ENCODE assay signal across 9 mouse cellular contexts in genomic region chr10:91229518-91229961, GRCm38 (mm10). TPM values are rescaled to one million over a fixed set of nuclear protein-coding genes. Genes with fewer than 3 reads are reported as not detected.
DNase-seq lines count a peak whose midpoint lies in the region; ATAC-seq lines count a peak whose summit lies in the region.
"Had no signal": no experiment of that assay in that cellular context is flagged by ENCODE, and none has a peak within 500 bp of the region (broad histone marks: within the 10 kb centered on the region; RNA-seq: fewer than 3 reads in every experiment).

No protein-coding gene starts in this region.

- H3K4me2 ChIP-seq in embryonic facial prominence, embryonic 15.5 days (replicated peaks) = peak overlapping the region; percentile 35
- H3K4me2 ChIP-seq in hindbrain, embryonic 16.5 days (ENCODE audit: low read length) = peak overlapping the region; percentile 58
- H3K4me2 ChIP-seq in midbrain, embryonic 13.5 days (replicated peaks) = peak overlapping the region; percentile 37

- H3K4me3 ChIP-seq in embryonic facial prominence, embryonic 15.5 days (replicated peaks) = peak overlapping the region; percentile 5; the same call in 1 of the 2 replicates
- peak overlapping the region; percentile 22 for H3K4me3 ChIP-seq in hindbrain, embryonic 16.5 days (ENCODE audit: low read length)
- peak overlapping the region; percentile 17 for H3K4me3 ChIP-seq in midbrain, embryonic 13.5 days (replicated peaks)

- ATAC-seq in cerebellum, adult (ENCODE audit: insufficient number of reproducible peaks, low FRiP score, low TSS enrichment) = peak; percentile 61; the same call in 1 of the 2 replicates
- ATAC-seq in embryonic facial prominence, embryonic 15.5 days (ENCODE audit: insufficient number of reproducible peaks, low FRiP score, low TSS enrichment, low read depth) = peak; percentile 64
- ATAC-seq in hindbrain, embryonic 16.5 days = peak; percentile 88
- peak; percentile 91 for ATAC-seq in midbrain, embryonic 13.5 days

- peaks cover 48% of the 10 kb centered on the region for H3K4me1 ChIP-seq in embryonic facial prominence, embryonic 15.5 days
- H3K4me1 ChIP-seq in hindbrain, embryonic 16.5 days (ENCODE audit: control insufficient read depth, insufficient read depth, low read depth, low read length) = peaks cover 18% of the 10 kb centered on the region
- H3K4me1 ChIP-seq in midbrain, embryonic 13.5 days (replicated peaks) = peaks cover 20% of the 10 kb centered on the region

- no peak overlapping the region for H3K9ac ChIP-seq in embryonic facial prominence, embryonic 15.5 days
- H3K9ac ChIP-seq in hindbrain, embryonic 16.5 days (ENCODE audit: low read depth, low read length) = peak overlapping the region; percentile 46
- H3K9ac ChIP-seq in midbrain, embryonic 13.5 days (replicated peaks) = 0 out of 2 replicates have a peak overlapping the region, but pooled peaks have one; percentile 15
- H3K9ac ChIP-seq: liver, embryonic 14.5 days had no signal

- no peak for DNase-seq in cerebellum, adult 11 months
- DNase-seq in NIH3T3 (ENCODE audit: low read depth) = peak; percentile 14
- no peak for DNase-seq in frontal cortex, postnatal 25 days (ENCODE audit: low spot score in 2 of 2)
- no peak for DNase-seq in gastrocnemius, adult 8-10 months (ENCODE audit: low spot score in 2 of 2)

- no peaks in the 10 kb centered on the region for H3K27me3 ChIP-seq in embryonic facial prominence, embryonic 15.5 days
- no peaks in the 10 kb centered on the region for H3K27me3 ChIP-seq in hindbrain, embryonic 16.5 days (replicated peaks; ENCODE audit: control insufficient read depth, insufficient read depth, low read length)
- H3K27me3 ChIP-seq in midbrain, embryonic 13.5 days = no peaks in the 10 kb centered on the region

- H3K27ac ChIP-seq in embryonic facial prominence, embryonic 15.5 days (replicated peaks) = peak overlapping the region; percentile 84
- peak overlapping the region; percentile 80 for H3K27ac ChIP-seq in hindbrain, embryonic 16.5 days (ENCODE audit: low read depth, low read length)
- H3K27ac ChIP-seq in midbrain, embryonic 13.5 days = peak overlapping the region; percentile 80
- H3K27ac ChIP-seq: liver, embryonic 14.5 days had no signal

- H3K36me3 ChIP-seq in embryonic facial prominence, embryonic 15.5 days = no peaks in the 10 kb centered on the region
- H3K36me3 ChIP-seq in hindbrain, embryonic 16.5 days (ENCODE audit: control insufficient read depth, insufficient read depth, low read length) = no peaks in the 10 kb centered on the region
- no peaks in the 10 kb centered on the region for H3K36me3 ChIP-seq in midbrain, embryonic 13.5 days

- WGBS in embryonic facial prominence, embryonic 15.5 days = 9% methylated on average over 7 of the region's 7 CpGs
- WGBS in hindbrain, embryonic 16.5 days = 9% methylated on average over 7 of the region's 7 CpGs
- 17% methylated on average over 7 of the region's 7 CpGs for WGBS in midbrain, embryonic 13.5 days

- no peaks in the 10 kb centered on the region for H3K9me3 ChIP-seq in embryonic facial prominence, embryonic 15.5 days (replicated peaks)
- H3K9me3 ChIP-seq in hindbrain, embryonic 16.5 days (ENCODE audit: control insufficient read depth, low read length) = no peaks in the 10 kb centered on the region
- H3K9me3 ChIP-seq in midbrain, embryonic 13.5 days = no peaks in the 10 kb centered on the region

RNA-seq across cellular contexts. Expression of gene Tmpo, which starts 48.4 kb away (rescaled TPM):
- polyA plus RNA-seq in embryonic facial prominence, embryonic 15.5 days (2015; fragmentation: Nextera tagmentation; extraction: Ambion mirVana) = 198 and 203 TPM in 2 replicates
- 68.7 and 83.7 TPM in 2 replicates for polyA plus RNA-seq in hindbrain, embryonic 16.5 days (2015; fragmentation: Nextera tagmentation; extraction: Ambion mirVana)
- 165 and 175 TPM in 2 replicates for polyA plus RNA-seq in midbrain, embryonic 13.5 days (2015; fragmentation: Nextera tagmentation; extraction: Ambion mirVana)
- total RNA-seq in gastrocnemius, adult 8-10 months (2022) = 10 to 100 TPM; 47.8 to 71.6 (median 53.8) TPM
